Mouse (Mus musculus): ENCODE data around the gene Cep68. TPM values are rescaled to one million over a fixed set of nuclear protein-coding genes. Genes with fewer than 3 reads are reported as not detected.

The Cep68 gene
- total and polyA plus RNA-seq, 3 experiments, result 27.8 to 31.6 (median 30.7) TPM

DNA sequence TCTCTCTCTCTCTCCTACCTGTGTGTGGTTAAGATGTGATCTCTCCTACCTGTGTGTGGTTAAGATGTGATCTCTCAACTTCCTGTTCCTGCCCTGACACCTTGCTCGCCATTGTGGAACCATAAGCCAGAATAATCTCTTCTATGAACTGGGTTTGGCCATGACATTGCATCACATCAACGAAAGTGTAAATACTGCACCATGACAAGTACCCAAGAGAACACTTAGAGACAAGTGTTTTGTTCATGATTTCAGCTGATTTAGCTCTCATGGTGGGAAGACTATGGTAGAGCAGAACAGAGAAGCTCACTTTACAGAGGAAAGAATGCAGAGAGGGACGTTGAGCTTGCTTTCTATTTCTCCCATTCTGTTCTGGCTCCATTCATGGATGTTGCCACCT is 35.2 kb upstream of the Cep68 start:
- 0 out of 4 replicates have a peak, but pooled peaks cover 0 to 2% of the 10 kb centered on the region in 2 experiments for H3K4me1 ChIP-seq (ENCODE audit: control insufficient read depth in 1 of 2, insufficient read depth in 2 of 2)
- H3K36me3 ChIP-seq (replicated peaks in 1 of 2; ENCODE audit: control insufficient read depth in 1 of 2, insufficient read depth in 1 of 2, low read length in 1 of 2), result no peaks in the 10 kb centered on the region
- H3K9me3 ChIP-seq (replicated peaks; ENCODE audit: low read length), result peaks cover 8% of the 10 kb centered on the region
- no peaks in the 10 kb centered on the region for H3K27me3 ChIP-seq (replicated peaks)
- H3K4me2 ChIP-seq (ENCODE audit: insufficient read depth, low read depth, poor library complexity, severe bottlenecking), result no peak overlapping the region
- in situ Hi-C loops (cut with MboI; ENCODE audit: low pct_ligation_motif_present, low pct_unique_long_range_greater_than_20kb, low sequenced_read_pairs), result no loop called here
- DNase-seq (ENCODE audit: extremely low read depth), result no peak
- no peaks in the 10 kb centered on the region for H3K79me2 ChIP-seq (replicated peaks; ENCODE audit: control insufficient read depth, extremely low read depth, insufficient read depth, poor library complexity, severe bottlenecking)
- dilution Hi-C loops (cut with MboI; ENCODE audit: extremely low pct_ligation_motif_present, extremely low pct_unique_long_range_greater_than_20kb, low sequenced_read_pairs), result no loop called here
- TF ChIP-seq MYC (IDR thresholded peaks at IDR 0.05; ENCODE audit: low read depth, low read length) (no peak), SIN3A (IDR thresholded peaks at IDR 0.05; ENCODE audit: low read length) (no peak), POLR2A (IDR thresholded peaks at IDR 0.05; ENCODE audit: low read depth, low read length) (no peak), E2F4 (IDR thresholded peaks at IDR 0.05; ENCODE audit: insufficient replicate concordance, low read depth, low read length) (no peak), ZKSCAN1 (IDR thresholded peaks at IDR 0.05; ENCODE audit: borderline replicate concordance, low read depth, low read length) (no peak), ZMIZ1 (IDR thresholded peaks at IDR 0.05; ENCODE audit: low read depth, low read length) (no peak), UBTF (IDR thresholded peaks at IDR 0.05; ENCODE audit: low read depth, low read length) (no peak), KAT2A (IDR thresholded peaks at IDR 0.05; ENCODE audit: insufficient replicate concordance, low read length) (no peak), MAFK (IDR thresholded peaks at IDR 0.05; ENCODE audit: insufficient replicate concordance, low read length) (no peak), TBP (conservative IDR thresholded peaks at IDR 0.05; ENCODE audit: low read depth, low read length) (no peak)
- H3K4me3 ChIP-seq (replicated peaks in 1 of 3; ENCODE audit: low read depth in 2 of 3, low read length in 2 of 3, poor library complexity in 1 of 3), result no peak overlapping the region
- H3K27ac ChIP-seq (ENCODE audit: insufficient read depth, low read depth), result no peak overlapping the region
- no peak overlapping the region for H3K9ac ChIP-seq (ENCODE audit: insufficient read depth, low read depth)

DNA sequence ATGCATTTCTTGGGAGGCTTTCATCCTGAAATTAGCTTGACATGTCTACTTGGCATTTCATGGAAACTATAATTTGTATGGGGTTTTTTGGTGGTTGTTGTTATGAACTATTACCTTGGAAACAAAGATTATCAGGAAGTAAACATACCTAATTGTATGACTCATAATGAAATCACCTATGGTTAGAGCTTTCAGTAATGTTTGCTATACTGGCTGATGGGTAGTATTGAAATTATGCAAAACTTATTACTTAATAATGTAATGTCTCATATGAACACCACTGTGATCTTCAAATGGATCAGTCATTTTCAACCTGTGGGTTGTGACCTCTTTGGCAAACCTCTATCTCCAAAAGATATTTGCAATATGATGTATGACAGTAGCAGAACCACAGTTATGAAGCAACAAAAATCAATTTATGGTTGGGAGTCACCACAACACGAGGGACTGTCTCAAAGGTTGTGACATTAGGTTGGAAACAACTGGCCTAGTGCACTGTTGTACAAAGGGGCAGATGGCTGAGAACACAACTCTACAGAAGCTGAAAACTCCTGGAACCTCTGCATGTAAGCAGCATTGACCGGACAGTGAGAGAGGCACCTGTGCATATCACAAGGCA is 33.5 kb upstream of the Cep68 start:
- TF ChIP-seq EP300 (IDR thresholded peaks at IDR 0.05; ENCODE audit: low read length), result peak; percentile 13; the same call in 1 of the 2 replicates
- peak; percentile 66 for TF ChIP-seq JUND (conservative IDR thresholded peaks at IDR 0.05; ENCODE audit: low read depth, low read length)
- TF ChIP-seq KAT2A (IDR thresholded peaks at IDR 0.05; ENCODE audit: insufficient replicate concordance, low read length), result no peak
- Histone ChIP-seq H3K36me3 (replicated peaks in 1 of 2; ENCODE audit: control insufficient read depth in 1 of 2, insufficient read depth in 1 of 2, low read length in 1 of 2) (no peaks in the 10 kb centered on the region), H3K4me1 (ENCODE audit: control insufficient read depth in 1 of 2, insufficient read depth in 2 of 2) (0 out of 4 replicates have a peak, but pooled peaks cover 0 to 2% of the 10 kb centered on the region in 2 experiments), H3K9me3 (replicated peaks; ENCODE audit: low read length) (peaks cover 8% of the 10 kb centered on the region), H3K9ac (ENCODE audit: insufficient read depth, low read depth) (no peak overlapping the region), H3K27me3 (replicated peaks) (no peaks in the 10 kb centered on the region), H3K27ac (ENCODE audit: insufficient read depth, low read depth) (no peak overlapping the region), H3K79me2 (replicated peaks; ENCODE audit: control insufficient read depth, extremely low read depth, insufficient read depth, poor library complexity, severe bottlenecking) (no peaks in the 10 kb centered on the region), H3K4me2 (ENCODE audit: insufficient read depth, low read depth, poor library complexity, severe bottlenecking) (no peak overlapping the region), H3K4me3 (replicated peaks in 1 of 3; ENCODE audit: low read depth in 2 of 3, low read length in 2 of 3, poor library complexity in 1 of 3) (no peak overlapping the region)
- in situ Hi-C loops (cut with MboI; ENCODE audit: low pct_ligation_motif_present, low pct_unique_long_range_greater_than_20kb, low sequenced_read_pairs) (no loop called here), dilution Hi-C loops (cut with MboI; ENCODE audit: extremely low pct_ligation_motif_present, extremely low pct_unique_long_range_greater_than_20kb, low sequenced_read_pairs) (no loop called here)
- DNase-seq (ENCODE audit: extremely low read depth), result no peak

DNA sequence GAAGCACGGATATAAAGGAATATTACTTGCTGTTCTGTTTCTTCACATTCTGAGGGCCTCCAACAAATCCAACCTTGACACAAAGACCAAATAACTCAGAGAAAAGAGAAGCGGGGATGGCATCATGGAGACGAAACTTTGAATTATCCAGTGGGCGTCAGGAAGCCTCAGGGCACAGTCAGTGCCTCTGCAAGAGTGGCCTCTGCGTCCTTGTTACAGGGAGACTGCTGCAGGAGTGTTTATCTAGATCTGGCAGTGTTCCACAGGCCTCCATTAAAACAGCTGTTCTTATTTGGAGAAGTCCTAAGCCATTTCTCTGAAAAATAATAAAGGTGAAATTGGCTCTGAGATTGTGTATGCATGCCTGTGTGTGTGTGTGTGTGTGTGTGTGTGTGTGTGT is 31.8 kb upstream of the Cep68 start:
- in situ Hi-C loops (cut with MboI; ENCODE audit: low pct_ligation_motif_present, low pct_unique_long_range_greater_than_20kb, low sequenced_read_pairs), result no loop called here
- no peak for DNase-seq (ENCODE audit: extremely low read depth)

More for the DNA sequence above, 31.8 kb upstream of the Cep68 start:
- Histone ChIP-seq H3K4me3 (replicated peaks in 1 of 3; ENCODE audit: low read depth in 2 of 3, low read length in 2 of 3, poor library complexity in 1 of 3) (no peak overlapping the region), H3K4me2 (ENCODE audit: insufficient read depth, low read depth, poor library complexity, severe bottlenecking) (no peak overlapping the region), H3K36me3 (replicated peaks in 1 of 2; ENCODE audit: control insufficient read depth in 1 of 2, insufficient read depth in 1 of 2, low read length in 1 of 2) (no peaks in the 10 kb centered on the region), H3K27ac (ENCODE audit: insufficient read depth, low read depth) (no peak overlapping the region), H3K27me3 (replicated peaks) (no peaks in the 10 kb centered on the region), H3K79me2 (replicated peaks; ENCODE audit: control insufficient read depth, extremely low read depth, insufficient read depth, poor library complexity, severe bottlenecking) (no peaks in the 10 kb centered on the region), H3K9ac (ENCODE audit: insufficient read depth, low read depth) (no peak overlapping the region), H3K9me3 (replicated peaks; ENCODE audit: low read length) (peaks cover 8% of the 10 kb centered on the region), H3K4me1 (ENCODE audit: control insufficient read depth in 1 of 2, insufficient read depth in 2 of 2) (no peaks in the 10 kb centered on the region)
- dilution Hi-C loops (cut with MboI; ENCODE audit: extremely low pct_ligation_motif_present, extremely low pct_unique_long_range_greater_than_20kb, low sequenced_read_pairs), result no loop called here
- TF ChIP-seq PAX5 (IDR thresholded peaks at IDR 0.05; ENCODE audit: low read length) (no peak), MAX (IDR thresholded peaks at IDR 0.05; ENCODE audit: low read length) (no peak), ELF1 (IDR thresholded peaks at IDR 0.05; ENCODE audit: low read depth, low read length) (no peak), E2F4 (IDR thresholded peaks at IDR 0.05; ENCODE audit: insufficient replicate concordance, low read depth, low read length) (no peak), MAFK (IDR thresholded peaks at IDR 0.05; ENCODE audit: insufficient replicate concordance, low read length) (no peak), RAD21 (IDR thresholded peaks at IDR 0.05; ENCODE audit: low read depth, low read length) (no peak), NELFE (IDR thresholded peaks at IDR 0.05; ENCODE audit: low read depth, low read length) (no peak), ZC3H11A (IDR thresholded peaks at IDR 0.05; ENCODE audit: low read depth, low read length) (no peak), ETS1 (conservative IDR thresholded peaks at IDR 0.05; ENCODE audit: low read depth, low read length) (no peak), NRF1 (IDR thresholded peaks at IDR 0.05; ENCODE audit: low read depth, low read length) (no peak), POLR2AphosphoS2 (IDR thresholded peaks at IDR 0.05; ENCODE audit: low read depth, low read length) (no peak), GABPA (IDR thresholded peaks at IDR 0.05; ENCODE audit: insufficient replicate concordance, low read depth, low read length) (no peak), TCF12 (IDR thresholded peaks at IDR 0.05; ENCODE audit: low read depth, low read length) (no peak), HCFC1 (IDR thresholded peaks at IDR 0.05; ENCODE audit: low read depth, low read length) (no peak), ZKSCAN1 (IDR thresholded peaks at IDR 0.05; ENCODE audit: borderline replicate concordance, low read depth, low read length) (no peak)
